Mouse (Mus musculus) intestine, postnatal 0 days (tissue): ENCODE measurements around the gene 4922502D21Rik. TPM values are rescaled to one million over a fixed set of nuclear protein-coding genes. Genes with fewer than 3 reads are reported as not detected.

ENCODE experiments used
- ATAC-seq: fragments of 200-750 bp; cut with Nextera tagmentation; 2 replicates; pipeline ENCODE4 v1.8.0; 2017; ENCODE audit warnings: mild to moderate bottlenecking, moderate TSS enrichment, moderate library complexity
- H3K27ac ChIP-seq: fragments of 300-500 bp; sonication (generic); 2 replicates; pipeline ENCODE4 v1.5.1; 2014; ENCODE audit warnings: mild to moderate bottlenecking, low read depth, low read length, moderate library complexity
- H3K27me3 ChIP-seq: fragments of 300-500 bp; sonication (generic); replicated peaks from 2 replicates; pipeline ENCODE4 v1.6.1; 2014; ENCODE audit warnings: low read length, mixed read lengths; ENCODE audit not compliant: control insufficient read depth, insufficient read depth
- H3K36me3 ChIP-seq: fragments of 300-500 bp; sonication (generic); 2 replicates; pipeline ENCODE4 v1.6.1; 2014; ENCODE audit warnings: mild to moderate bottlenecking, moderate library complexity; ENCODE audit not compliant: control insufficient read depth, insufficient read depth
- H3K4me1 ChIP-seq: fragments of 300-500 bp; sonication (generic); replicated peaks from 2 replicates; pipeline ENCODE4 v1.6.1; 2014; ENCODE audit warnings: antibody characterized with exemption, low read length, mixed read lengths; ENCODE audit not compliant: control insufficient read depth, insufficient read depth
- H3K4me2 ChIP-seq: fragments of 300-500 bp; sonication (generic); replicated peaks from 2 replicates; pipeline ENCODE4 v1.6.1; 2014; ENCODE audit warnings: low read depth, mild to moderate bottlenecking, moderate library complexity
- H3K4me3 ChIP-seq: fragments of 300-500 bp; sonication (generic); 2 replicates; pipeline ENCODE4 v1.5.1; 2014; ENCODE audit warnings: low read depth, low read length
- H3K9ac ChIP-seq: fragments of 300-500 bp; sonication (generic); 2 replicates; pipeline ENCODE4 v1.6.1; 2014; ENCODE audit warnings: mild to moderate bottlenecking, low read depth, low read length
- H3K9me3 ChIP-seq: fragments of 300-500 bp; sonication (generic); 2 replicates; pipeline ENCODE4 v1.6.1; 2016; ENCODE audit warnings: mixed run types; ENCODE audit not compliant: control insufficient read depth
- CTCF ChIP-seq: sonication (generic); IDR thresholded peaks from 2 replicates; pipeline ENCODE4 v1.5.1; 2016; ENCODE audit warnings: low read depth, mild to moderate bottlenecking, control low read depth, antibody characterized with exemption, moderate library complexity
- WGBS: fragments of 180-500 bp; shearing (Covaris S2); extraction: QIAGEN DNeasy Blood & Tissue Kit; methylation state at CpG from one replicate; pipeline ENCODE4 v1.1.7; 2014; 5-methylcytosine and 5-hydroxymethylcytosine counted together
- polyA plus RNA-seq: library from polyadenylated mRNA; unstranded; fragments of >200 nt; fragmentation: Nextera tagmentation; extraction: Ambion mirVana; gene quantifications from 2 replicates; pipeline ENCODE4 v1.2.1, GENCODE M21; 2015

Gene 4922502D21Rik
- polyA plus RNA-seq, 1 experiment from 2014 or later: not detected

DNA sequence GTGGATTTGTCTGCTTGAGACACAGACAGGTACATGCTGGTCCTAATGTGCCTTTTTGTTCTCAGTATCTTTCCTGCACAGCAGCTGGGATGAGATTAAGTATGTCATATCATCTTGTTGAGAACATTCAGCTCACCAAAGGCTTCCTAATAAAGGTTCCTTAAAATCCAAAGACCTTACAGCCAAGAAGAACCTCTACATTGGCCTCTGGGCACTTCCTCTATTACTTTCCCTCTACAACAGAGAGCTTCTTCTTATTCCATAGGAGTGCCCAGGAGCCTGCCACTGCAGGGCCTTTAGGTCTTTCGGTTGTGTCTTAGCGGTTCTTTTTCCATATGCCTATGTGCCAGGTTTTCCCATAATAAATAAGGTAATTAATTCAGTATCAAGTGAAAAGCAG lies 55.1 kb downstream of the 4922502D21Rik start:
- 91% methylated on average over 2 of the region's 2 CpGs for WGBS
- H3K9me3 ChIP-seq: no peaks in the 10 kb centered on the region
- H3K9ac ChIP-seq: no peak overlapping the region
- no peaks in the 10 kb centered on the region for H3K27me3 ChIP-seq
- no peaks in the 10 kb centered on the region for H3K4me1 ChIP-seq
- ATAC-seq: no peak
- H3K27ac ChIP-seq: no peak overlapping the region
- no peak for TF ChIP-seq CTCF
- H3K36me3 ChIP-seq: no peaks in the 10 kb centered on the region
- H3K4me2 ChIP-seq: no peak overlapping the region
- no peak overlapping the region for H3K4me3 ChIP-seq

DNA sequence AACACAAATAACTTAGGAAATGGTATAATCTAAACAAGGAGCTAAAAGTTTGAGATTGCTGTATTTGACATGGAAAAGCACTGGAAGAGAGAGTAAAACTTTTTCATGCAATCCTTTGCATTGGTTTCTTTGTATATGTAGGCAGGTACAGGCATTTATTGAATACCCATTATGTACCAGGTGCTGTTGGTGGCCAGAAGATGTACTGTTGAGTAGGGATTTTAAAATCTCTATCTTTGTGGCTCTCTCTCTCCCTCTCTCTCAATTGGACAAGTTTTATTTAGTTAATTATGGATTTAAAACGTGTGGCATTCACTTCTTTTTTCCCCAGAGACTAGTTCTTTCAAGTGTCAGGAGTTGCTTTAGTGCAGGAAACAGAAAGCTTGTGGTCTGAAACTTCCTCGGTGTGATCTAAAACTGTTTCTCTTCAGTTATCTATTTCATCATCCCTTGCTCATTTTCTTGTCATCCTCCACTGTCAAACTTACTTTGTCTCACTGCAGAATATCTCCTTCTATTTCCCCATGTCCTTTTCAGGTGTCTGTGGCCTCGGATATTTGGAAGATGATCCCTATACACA lies 55.9 kb downstream of the 4922502D21Rik start:
- ATAC-seq: no peak
- H3K4me3 ChIP-seq: no peak overlapping the region
- no peak overlapping the region for H3K27ac ChIP-seq
- no peak overlapping the region for H3K9ac ChIP-seq
- no peaks in the 10 kb centered on the region for H3K9me3 ChIP-seq
- no peaks in the 10 kb centered on the region for H3K4me1 ChIP-seq
- H3K27me3 ChIP-seq: no peaks in the 10 kb centered on the region
- H3K4me2 ChIP-seq: no peak overlapping the region
- no peaks in the 10 kb centered on the region for H3K36me3 ChIP-seq
- WGBS: 59% methylated on average over 3 of the region's 3 CpGs
- no peak for TF ChIP-seq CTCF

DNA sequence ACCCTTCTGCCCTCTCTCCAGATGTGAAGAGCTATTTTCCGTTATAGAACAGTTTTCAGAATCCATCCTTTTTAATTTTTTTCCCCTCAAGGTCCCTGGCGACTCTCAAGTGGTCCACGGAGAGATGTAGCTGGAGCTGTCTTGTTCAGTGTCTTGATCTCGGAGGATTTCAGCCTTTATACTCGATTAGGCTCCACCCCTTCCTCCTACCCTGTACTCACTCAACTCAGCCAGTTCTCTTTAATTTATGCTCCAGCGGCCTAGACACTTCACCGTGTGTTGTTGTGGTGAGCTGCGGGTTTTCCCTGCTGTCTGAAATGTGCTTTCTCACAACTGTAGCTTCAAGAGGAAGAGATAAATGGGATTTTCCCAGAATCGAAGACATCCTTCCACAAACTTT lies 56.4 kb downstream of the 4922502D21Rik start, which contains the start of gene Cd69:
Cd69 (minus strand) TSS at position 217 of the 400 bp plus-strand sequence.
- no peak within 1 kb of the TSS for H3K4me2 ChIP-seq
- no peak within 1 kb of the TSS for H3K4me3 ChIP-seq
- H3K36me3 ChIP-seq: no peaks in the 10 kb centered on the region
- TF ChIP-seq CTCF: no peak
- ATAC-seq: no peak
- no peaks in the 10 kb centered on the region for H3K4me1 ChIP-seq
- no peaks in the 10 kb centered on the region for H3K9me3 ChIP-seq
- WGBS: 66% methylated on average over 9 of the region's 9 CpGs
- no peaks in the 10 kb centered on the region for H3K27me3 ChIP-seq
- no peak within 1 kb of the TSS for H3K9ac ChIP-seq
- no peak within 1 kb of the TSS for H3K27ac ChIP-seq

DNA sequence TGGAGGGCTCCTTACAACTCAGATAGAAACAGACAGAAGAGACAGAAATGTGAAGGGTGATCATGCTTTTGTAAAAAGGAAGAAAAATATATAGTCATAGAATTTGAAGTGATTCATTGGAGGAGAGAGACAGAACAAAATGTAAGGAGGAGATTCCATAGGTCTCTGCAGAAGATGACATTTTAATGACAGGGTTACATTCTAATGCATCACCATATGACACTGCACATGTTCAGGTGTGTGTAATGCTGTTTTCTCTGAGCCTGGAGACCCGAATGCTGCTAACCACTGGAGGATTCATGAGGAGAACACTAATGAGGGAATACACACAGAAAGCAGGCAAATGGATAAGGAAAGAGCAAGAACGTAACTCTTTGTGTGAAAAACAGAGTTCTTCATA lies 57.1 kb downstream of the 4922502D21Rik start:
- Histone ChIP-seq H3K9ac (no peak overlapping the region), H3K4me3 (no peak overlapping the region), H3K4me1 (no peaks in the 10 kb centered on the region), H3K4me2 (no peak overlapping the region), H3K27me3 (no peaks in the 10 kb centered on the region), H3K36me3 (no peaks in the 10 kb centered on the region), H3K27ac (no peak overlapping the region), H3K9me3 (no peaks in the 10 kb centered on the region)
- whole genome bisulfite sequencing: 76% methylated on average over 2 of the region's 2 CpGs
- TF ChIP-seq CTCF: no peak
- ATAC-seq: no peak

DNA sequence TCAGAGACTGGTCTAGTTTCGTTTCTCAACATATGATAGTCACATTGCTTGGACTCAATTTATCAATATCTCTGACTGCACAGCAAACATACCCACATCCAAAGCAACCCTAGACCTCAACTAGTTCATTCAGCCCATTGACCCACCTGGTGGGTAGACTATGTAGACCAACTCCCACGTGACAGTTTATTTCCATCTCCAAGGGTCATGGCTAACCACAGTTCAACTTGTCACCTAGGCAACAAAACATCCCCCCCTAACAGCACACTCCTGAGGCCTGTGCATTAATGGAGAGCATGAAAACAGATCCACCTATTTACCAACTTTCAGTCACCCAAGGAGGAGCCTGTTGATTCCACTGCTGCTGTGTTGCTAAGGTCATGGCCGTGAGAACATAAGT lies 57.9 kb downstream of the 4922502D21Rik start:
- Histone ChIP-seq H3K9ac (no peak overlapping the region), H3K4me2 (no peak overlapping the region), H3K9me3 (no peaks in the 10 kb centered on the region), H3K27ac (no peak overlapping the region), H3K36me3 (no peaks in the 10 kb centered on the region), H3K4me1 (no peaks in the 10 kb centered on the region), H3K4me3 (no peak overlapping the region), H3K27me3 (no peaks in the 10 kb centered on the region)
- no peak for ATAC-seq
- TF ChIP-seq CTCF: no peak
- WGBS: 71% methylated on average over 3 of the region's 3 CpGs

Other genes starting within 250 kb of the 4922502D21Rik start
- gene Clec2e, start 230.9 kb downstream of the 4922502D21Rik start, polyA plus RNA-seq: 76.4 and 89.8 TPM in 2 replicates
- 1.1 and 1.4 TPM in 2 replicates for gene Clec2d, start 151.2 kb downstream of the 4922502D21Rik start, polyA plus RNA-seq
- gene Cd69, start 56.4 kb downstream of the 4922502D21Rik start, polyA plus RNA-seq: 0.12 and 0.16 TPM in 2 replicates
- 0.09 and 0.20 TPM in 2 replicates for gene Clec12a, start 10.9 kb upstream of the 4922502D21Rik start, polyA plus RNA-seq
- gene Clec12b, start 54.1 kb upstream of the 4922502D21Rik start, polyA plus RNA-seq: 0.14 TPM in 2 replicates
- gene Clec1b, start 65.5 kb upstream of the 4922502D21Rik start, polyA plus RNA-seq: 0.27 and 0.29 TPM in 2 replicates
- gene Clec9a, start 77.1 kb upstream of the 4922502D21Rik start, polyA plus RNA-seq: 0.09 and 0.12 TPM in 2 replicates
- 1.8 and 2.7 TPM in 2 replicates for gene Clec1a, start 120.2 kb upstream of the 4922502D21Rik start, polyA plus RNA-seq
- gene Olr1, start 175.4 kb upstream of the 4922502D21Rik start, polyA plus RNA-seq: 0.07 and 0.13 TPM in 2 replicates
- 0.08 and 0.18 TPM in 2 replicates for gene Tmem52b, start 180.8 kb upstream of the 4922502D21Rik start, polyA plus RNA-seq
- 30.7 and 31.8 TPM in 2 replicates for gene Gabarapl1, start 201.4 kb upstream of the 4922502D21Rik start, polyA plus RNA-seq
- gene Klre1, start 246.1 kb upstream of the 4922502D21Rik start, polyA plus RNA-seq: not detected in 2 replicates